Mouse (Mus musculus): ENCODE measurements around the gene Plaa. TPM values are rescaled to one million over a fixed set of nuclear protein-coding genes. Genes with fewer than 3 reads are reported as not detected.
"Not testable (repeated sequence)": the region's sequence is repeated elsewhere in the genome, so short reads cannot be mapped to it uniquely, and the experiment has no call there.

Plaa gene
- polyA plus RNA-seq (2012; ENCODE audit: insufficient read depth, insufficient read length, missing spikeins), result 41.8 and 48.4 TPM in 2 replicates

GRCm38 (mm10) chr4:94603031-94603629 lies at the start of gene Plaa:
Plaa (minus strand) TSS chr4:94603244.
- Histone ChIP-seq H3K4me3 (ENCODE audit: insufficient read depth, low read depth, low read length) (peak within 1 kb of the TSS; percentile 94), H3K4me1 (ENCODE audit: control insufficient read depth, insufficient read depth, insufficient read length, low read length) (peaks cover 2% of the 10 kb centered on the region; the same call in 1 of the 2 replicates), H3K27ac (replicated peaks; ENCODE audit: low read depth, low read length) (peak within 1 kb of the TSS; percentile 91)

GRCm38 (mm10) chr4:94650426-94651175 lies 47.6 kb upstream of the Plaa start:
- H3K27ac ChIP-seq (replicated peaks; ENCODE audit: low read depth, low read length); H3K4me1 ChIP-seq (ENCODE audit: control insufficient read depth, insufficient read depth, insufficient read length, low read length); H3K4me3 ChIP-seq (ENCODE audit: insufficient read depth, low read depth, low read length): not testable (repeated sequence)

GRCm38 (mm10) chr4:94649920-94650319 lies 46.9 kb upstream of the Plaa start, which contains the start of gene Lrrc19:
Lrrc19 (minus strand) TSS chr4:94650144.
- H3K4me1 ChIP-seq (ENCODE audit: control insufficient read depth, insufficient read depth, insufficient read length, low read length), result no peaks in the 10 kb centered on the region
- H3K4me3 ChIP-seq (ENCODE audit: insufficient read depth, low read depth, low read length), result no peak within 1 kb of the TSS
- no peak within 1 kb of the TSS for H3K27ac ChIP-seq (replicated peaks; ENCODE audit: low read depth, low read length)

- no peaks in the 10 kb centered on the region for H3K4me1 ChIP-seq (ENCODE audit: control insufficient read depth, insufficient read depth, insufficient read length, low read length)
- no peak overlapping the region for H3K27ac ChIP-seq (replicated peaks; ENCODE audit: low read depth, low read length)
- H3K4me3 ChIP-seq (ENCODE audit: insufficient read depth, low read depth, low read length), result no peak overlapping the region
Observed at GRCm38 (mm10) chr4:94643141-94643540, 40.1 kb upstream of the Plaa start.

GRCm38 (mm10) chr4:94620077-94620476 lies 17.0 kb upstream of the Plaa start:
- no peak overlapping the region for H3K27ac ChIP-seq (replicated peaks; ENCODE audit: low read depth, low read length)
- H3K4me3 ChIP-seq (ENCODE audit: insufficient read depth, low read depth, low read length), result no peak overlapping the region
- no peaks in the 10 kb centered on the region for H3K4me1 ChIP-seq (ENCODE audit: control insufficient read depth, insufficient read depth, insufficient read length, low read length)

GRCm38 (mm10) chr4:94614627-94615006 lies 11.6 kb upstream of the Plaa start:
- Histone ChIP-seq H3K27ac (replicated peaks; ENCODE audit: low read depth, low read length) (no peak overlapping the region), H3K4me1 (ENCODE audit: control insufficient read depth, insufficient read depth, insufficient read length, low read length) (no peaks in the 10 kb centered on the region), H3K4me3 (ENCODE audit: insufficient read depth, low read depth, low read length) (peak overlapping the region; percentile 93)

GRCm38 (mm10) chr4:94613972-94614626 lies 11.1 kb upstream of the Plaa start, which contains the start of gene Ift74:
Ift74 (plus strand) TSS chr4:94614491.
- Histone ChIP-seq H3K4me1 (ENCODE audit: control insufficient read depth, insufficient read depth, insufficient read length, low read length) (no peaks in the 10 kb centered on the region), H3K4me3 (ENCODE audit: insufficient read depth, low read depth, low read length) (peak within 1 kb of the TSS; percentile 93), H3K27ac (replicated peaks; ENCODE audit: low read depth, low read length) (no peak within 1 kb of the TSS)

- H3K4me3 ChIP-seq (ENCODE audit: insufficient read depth, low read depth, low read length), result no peak overlapping the region
- H3K4me1 ChIP-seq (ENCODE audit: control insufficient read depth, insufficient read depth, insufficient read length, low read length), result no peaks in the 10 kb centered on the region
- no peak overlapping the region for H3K27ac ChIP-seq (replicated peaks; ENCODE audit: low read depth, low read length)
Observed at GRCm38 (mm10) chr4:94610339-94610738, 7.3 kb upstream of the Plaa start.

GRCm38 (mm10) chr4:94605591-94605990 lies 2.5 kb upstream of the Plaa start:
- Histone ChIP-seq H3K27ac (replicated peaks; ENCODE audit: low read depth, low read length) (no peak overlapping the region), H3K4me1 (ENCODE audit: control insufficient read depth, insufficient read depth, insufficient read length, low read length) (peaks cover 2% of the 10 kb centered on the region; the same call in 1 of the 2 replicates), H3K4me3 (ENCODE audit: insufficient read depth, low read depth, low read length) (no peak overlapping the region)

- Histone ChIP-seq H3K27ac (replicated peaks; ENCODE audit: low read depth, low read length) (no peak overlapping the region), H3K4me3 (ENCODE audit: insufficient read depth, low read depth, low read length) (no peak overlapping the region), H3K4me1 (ENCODE audit: control insufficient read depth, insufficient read depth, insufficient read length, low read length) (peaks cover 2% of the 10 kb centered on the region; the same call in 1 of the 2 replicates)
Observed at GRCm38 (mm10) chr4:94604452-94605019, 1.5 kb upstream of the Plaa start.

GRCm38 (mm10) chr4:94602496-94603030 lies 481 bp downstream of the Plaa start:
- Histone ChIP-seq H3K4me3 (ENCODE audit: insufficient read depth, low read depth, low read length) (peak overlapping the region; percentile 94), H3K4me1 (ENCODE audit: control insufficient read depth, insufficient read depth, insufficient read length, low read length) (peaks cover 2% of the 10 kb centered on the region; the same call in 1 of the 2 replicates), H3K27ac (replicated peaks; ENCODE audit: low read depth, low read length) (peak overlapping the region; percentile 42)

GRCm38 (mm10) chr4:94601395-94601794 lies 1.6 kb downstream of the Plaa start:
- no peak overlapping the region for H3K27ac ChIP-seq (replicated peaks; ENCODE audit: low read depth, low read length)
- H3K4me1 ChIP-seq (ENCODE audit: control insufficient read depth, insufficient read depth, insufficient read length, low read length), result peaks cover 2% of the 10 kb centered on the region; the same call in 1 of the 2 replicates
- H3K4me3 ChIP-seq (ENCODE audit: insufficient read depth, low read depth, low read length), result no peak overlapping the region

- peaks cover 5% of the 10 kb centered on the region; the same call in 1 of the 2 replicates for H3K4me1 ChIP-seq (ENCODE audit: control insufficient read depth, insufficient read depth, insufficient read length, low read length)
- no peak overlapping the region for H3K27ac ChIP-seq (replicated peaks; ENCODE audit: low read depth, low read length)
- H3K4me3 ChIP-seq (ENCODE audit: insufficient read depth, low read depth, low read length), result no peak overlapping the region
Observed at GRCm38 (mm10) chr4:94592709-94593108, 10.3 kb downstream of the Plaa start.

GRCm38 (mm10) chr4:94591765-94592381 lies 11.2 kb downstream of the Plaa start:
- H3K4me1 ChIP-seq (ENCODE audit: control insufficient read depth, insufficient read depth, insufficient read length, low read length), result peaks cover 5% of the 10 kb centered on the region; the same call in 1 of the 2 replicates
- no peak overlapping the region for H3K27ac ChIP-seq (replicated peaks; ENCODE audit: low read depth, low read length)
- no peak overlapping the region for H3K4me3 ChIP-seq (ENCODE audit: insufficient read depth, low read depth, low read length)

All from brown adipose tissue, adult 24 weeks (tissue).